Mouse (Mus musculus): ENCODE measurements around the gene Amz1.

Gene Amz1

GRCm38 (mm10) chr5:140726062-140726839 is 2.3 kb downstream of the Amz1 start:
- DNase-seq = no peak

GRCm38 (mm10) chr5:140726946-140727740 is 3.2 kb downstream of the Amz1 start:
- DNase-seq = no peak

- DNase-seq = no peak
Measured at GRCm38 (mm10) chr5:140731040-140731797, 7.3 kb downstream of the Amz1 start.

- no peak for DNase-seq
Measured at GRCm38 (mm10) chr5:140732195-140732594, 8.3 kb downstream of the Amz1 start.

GRCm38 (mm10) chr5:140733336-140733735 is 9.4 kb downstream of the Amz1 start:
- no peak for DNase-seq

- no peak for DNase-seq
Measured at GRCm38 (mm10) chr5:140735297-140735696, 11.4 kb downstream of the Amz1 start.

GRCm38 (mm10) chr5:140736166-140736565 is 12.2 kb downstream of the Amz1 start:
- DNase-seq = no peak

GRCm38 (mm10) chr5:140739813-140740212 is 15.9 kb downstream of the Amz1 start:
- no peak for DNase-seq

- DNase-seq = no peak
Measured at GRCm38 (mm10) chr5:140741040-140741439, 17.1 kb downstream of the Amz1 start.

- DNase-seq = no peak
Measured at GRCm38 (mm10) chr5:140741877-140742276, 17.9 kb downstream of the Amz1 start.

GRCm38 (mm10) chr5:140743706-140744131 is 19.8 kb downstream of the Amz1 start:
- no peak for DNase-seq

GRCm38 (mm10) chr5:140748425-140748824 is 24.5 kb downstream of the Amz1 start:
- DNase-seq = peak; percentile 91

GRCm38 (mm10) chr5:140749062-140749875 is 25.3 kb downstream of the Amz1 start:
- peak; percentile 72 for DNase-seq

GRCm38 (mm10) chr5:140750925-140751324 is 27.0 kb downstream of the Amz1 start:
- no peak for DNase-seq

GRCm38 (mm10) chr5:140752041-140752440 is 28.1 kb downstream of the Amz1 start:
- DNase-seq = no peak

GRCm38 (mm10) chr5:140752639-140753038 is 28.7 kb downstream of the Amz1 start:
- DNase-seq = no peak

GRCm38 (mm10) chr5:140753223-140753622 is 29.3 kb downstream of the Amz1 start:
- no peak for DNase-seq

- no peak for DNase-seq
Measured at GRCm38 (mm10) chr5:140758864-140759263, 34.9 kb downstream of the Amz1 start.

- no peak for DNase-seq
Measured at GRCm38 (mm10) chr5:140762540-140762939, 38.6 kb downstream of the Amz1 start.

- peak; percentile 36 for DNase-seq
Measured at GRCm38 (mm10) chr5:140764921-140765613, 41.1 kb downstream of the Amz1 start.

- no peak for DNase-seq
Measured at GRCm38 (mm10) chr5:140766566-140766965, 42.6 kb downstream of the Amz1 start.

- peak; percentile 88 for DNase-seq
Measured at GRCm38 (mm10) chr5:140767704-140768141, 43.8 kb downstream of the Amz1 start.
